Mouse (Mus musculus) small intestine, adult 2 months (tissue): Measurements from ENCODE around the gene Csmd2. TPM values are rescaled to one million over a fixed set of nuclear protein-coding genes. Genes with fewer than 3 reads are reported as not detected.
A peak's percentile ranks its signal among the peaks of the same experiment; 100 is the strongest.

ENCODE experiments used
- H3K27ac ChIP-seq: fragments of 200-500 bp; 2 replicates; pipeline ENCODE4 v1.5.1; 2012; ENCODE audit warnings: low read depth, low read length, control low read depth, inconsistent platforms; ENCODE audit not compliant: insufficient read depth
- H3K27me3 ChIP-seq: fragments of 200-500 bp; 2 replicates; pipeline ENCODE4 v1.6.1; 2012; ENCODE audit warnings: mild to moderate bottlenecking, moderate library complexity, low read length, inconsistent platforms; ENCODE audit not compliant: control insufficient read depth, insufficient read depth
- H3K36me3 ChIP-seq: fragments of 200-500 bp; 2 replicates; pipeline ENCODE4 v1.6.1; 2012; ENCODE audit warnings: mild to moderate bottlenecking, low read length, control low read depth, inconsistent platforms; ENCODE audit not compliant: control insufficient read depth, insufficient read depth
- H3K4me1 ChIP-seq: fragments of 200-500 bp; 2 replicates; pipeline ENCODE4 v1.6.1; 2012; ENCODE audit warnings: low read length, inconsistent platforms, mixed read lengths; ENCODE audit not compliant: control insufficient read depth, insufficient read depth, insufficient read length
- H3K4me3 ChIP-seq: fragments of 200-500 bp; 2 replicates; pipeline ENCODE4 v1.5.1; 2012; ENCODE audit warnings: low read depth, mild to moderate bottlenecking, control low read depth, inconsistent platforms, low read length, moderate library complexity
- CTCF ChIP-seq: fragments of 200-500 bp; IDR thresholded peaks from 2 replicates; pipeline ENCODE4 v1.5.1; 2012; ENCODE audit warnings: low read depth, mild to moderate bottlenecking, control low read depth, inconsistent platforms, low read length, moderate library complexity, mixed read lengths; ENCODE audit not compliant: insufficient replicate concordance, insufficient read length; ENCODE audit errors: extremely low read depth
- POLR2A ChIP-seq: fragments of 200-500 bp; IDR thresholded peaks from 2 replicates; pipeline ENCODE4 v1.6.1; 2012; ENCODE audit warnings: low read depth, mild to moderate bottlenecking, control low read depth, inconsistent platforms, low read length, moderate library complexity
- WGBS: fragments of 180-500 bp; shearing (Covaris S2); methylation state at CpG from one replicate; pipeline ENCODE4 v1.1.7; 2018; 5-methylcytosine and 5-hydroxymethylcytosine counted together
- polyA plus RNA-seq: library from polyadenylated mRNA; depleted of rRNA; stranded (reverse); fragments of >200 nt; gene quantifications from 2 replicates; pipeline ENCODE4 v1.2.3, GENCODE M21; 2012; rRNA removed

Gene Csmd2
- polyA plus RNA-seq, 1 experiment = 0.01 TPM

GRCm38 (mm10) chr4:128613326-128613725, 625.7 kb downstream of the Csmd2 start:
- 24% methylated on average over 8 of the region's 8 CpGs for WGBS
- Histone ChIP-seq H3K4me1 (peaks cover 11% of the 10 kb centered on the region), H3K27ac (no peak overlapping the region), H3K4me3 (no peak overlapping the region), H3K36me3 (no peaks in the 10 kb centered on the region), H3K27me3 (no peaks in the 10 kb centered on the region)
- TF ChIP-seq POLR2A (no peak), CTCF (peak; percentile 22; the same call in 1 of the 2 replicates)

- H3K4me3 ChIP-seq = peak overlapping the region; percentile 47
Measured at GRCm38 (mm10) chr4:128615761-128616160, 628.1 kb downstream of the Csmd2 start.

More at GRCm38 (mm10) chr4:128615761-128616160, 628.1 kb downstream of the Csmd2 start:
- Histone ChIP-seq H3K27me3 (no peaks in the 10 kb centered on the region), H3K36me3 (no peaks in the 10 kb centered on the region), H3K4me1 (peaks cover 15% of the 10 kb centered on the region), H3K27ac (peak overlapping the region; percentile 45; the same call in 1 of the 2 replicates)
- no peak for TF ChIP-seq CTCF
- TF ChIP-seq POLR2A = no peak
- WGBS = 88% methylated on average over 14 of the region's 14 CpGs

Other genes starting within 250 kb of the Csmd2 start
- not detected in 2 replicates for gene CK137956, start 16.9 kb upstream of the Csmd2 start, polyA plus RNA-seq